Mouse (Mus musculus): ENCODE measurements around the gene Fes. TPM values are rescaled to one million over a fixed set of nuclear protein-coding genes. Genes with fewer than 3 reads are reported as not detected.
A peak's percentile ranks its signal among the peaks of the same experiment; 100 is the strongest.

The Fes gene
- polyA plus RNA-seq (2015; fragmentation: Nextera tagmentation; extraction: Ambion mirVana) = 23.5 and 26.4 TPM in 2 replicates

- H3K9me3 ChIP-seq (ENCODE audit: low read length) = no peaks in the 10 kb centered on the region
- H3K27me3 ChIP-seq (replicated peaks; ENCODE audit: insufficient read depth, low read length) = no peaks in the 10 kb centered on the region
- peak within 1 kb of the TSS; percentile 90 for H3K27ac ChIP-seq (ENCODE audit: low read length)
- H3K4me2 ChIP-seq (replicated peaks; ENCODE audit: low read depth, low read length) = peak within 1 kb of the TSS; percentile 58
- DNase-seq (ENCODE audit: low spot score) (peak; percentile 79), ATAC-seq (peak; percentile 75)
- peak within 1 kb of the TSS; percentile 54 for H3K9ac ChIP-seq (replicated peaks; ENCODE audit: low read depth)
- peak within 1 kb of the TSS; percentile 36 for H3K4me3 ChIP-seq (ENCODE audit: low read depth, low read length)
- WGBS = 15% methylated on average over 33 of the region's 33 CpGs
- no peaks in the 10 kb centered on the region; the same call in 1 of the 2 replicates for H3K4me1 ChIP-seq (ENCODE audit: insufficient read depth, low read depth, low read length)
- TF ChIP-seq CTCF (IDR thresholded peaks at IDR 0.05) (no peak), EP300 (IDR thresholded peaks at IDR 0.05) (peak; percentile 41; the same call in 1 of the 2 replicates)
- peaks cover 26% of the 10 kb centered on the region for H3K36me3 ChIP-seq (ENCODE audit: insufficient read depth, low read length)
Measured at GRCm38 (mm10) chr7:80387633-80388543, at the start of gene Fes. TSS of gene Fes (minus strand) at chr7:80387946.

GRCm38 (mm10) chr7:80436571-80436970 lies 48.8 kb upstream of the Fes start:
- 64% methylated on average over 7 of the region's 7 CpGs for WGBS
- Histone ChIP-seq H3K9ac (replicated peaks; ENCODE audit: low read depth) (no peak overlapping the region), H3K4me2 (replicated peaks; ENCODE audit: low read depth, low read length) (no peak overlapping the region), H3K27me3 (replicated peaks; ENCODE audit: insufficient read depth, low read length) (no peaks in the 10 kb centered on the region), H3K4me3 (ENCODE audit: low read depth, low read length) (no peak overlapping the region), H3K4me1 (ENCODE audit: insufficient read depth, low read depth, low read length) (no peaks in the 10 kb centered on the region), H3K27ac (ENCODE audit: low read length) (no peak overlapping the region), H3K9me3 (ENCODE audit: low read length) (no peaks in the 10 kb centered on the region), H3K36me3 (ENCODE audit: insufficient read depth, low read length) (no peaks in the 10 kb centered on the region)
- no peak for TF ChIP-seq CTCF (IDR thresholded peaks at IDR 0.05)
- no peak for TF ChIP-seq EP300 (IDR thresholded peaks at IDR 0.05)
- ATAC-seq (no peak), DNase-seq (ENCODE audit: low spot score) (no peak)

GRCm38 (mm10) chr7:80435594-80435993 lies 47.8 kb upstream of the Fes start:
- no peaks in the 10 kb centered on the region for H3K4me1 ChIP-seq (ENCODE audit: insufficient read depth, low read depth, low read length)
- no peaks in the 10 kb centered on the region for H3K27me3 ChIP-seq (replicated peaks; ENCODE audit: insufficient read depth, low read length)
- no peaks in the 10 kb centered on the region for H3K36me3 ChIP-seq (ENCODE audit: insufficient read depth, low read length)
- no peak for DNase-seq (ENCODE audit: low spot score)
- H3K4me2 ChIP-seq (replicated peaks; ENCODE audit: low read depth, low read length) = no peak overlapping the region
- peak; percentile 43; the same call in 1 of the 2 replicates for ATAC-seq
- H3K27ac ChIP-seq (ENCODE audit: low read length) = no peak overlapping the region
- H3K9ac ChIP-seq (replicated peaks; ENCODE audit: low read depth) = no peak overlapping the region
- no peak overlapping the region for H3K4me3 ChIP-seq (ENCODE audit: low read depth, low read length)
- TF ChIP-seq EP300 (IDR thresholded peaks at IDR 0.05) = no peak
- no peak for TF ChIP-seq CTCF (IDR thresholded peaks at IDR 0.05)
- no peaks in the 10 kb centered on the region for H3K9me3 ChIP-seq (ENCODE audit: low read length)
- WGBS = 55% methylated on average over 3 of the region's 3 CpGs

GRCm38 (mm10) chr7:80429661-80430060 lies 41.9 kb upstream of the Fes start:
- Histone ChIP-seq H3K27ac (ENCODE audit: low read length) (no peak overlapping the region), H3K4me1 (ENCODE audit: insufficient read depth, low read depth, low read length) (no peaks in the 10 kb centered on the region), H3K36me3 (ENCODE audit: insufficient read depth, low read length) (no peaks in the 10 kb centered on the region), H3K4me3 (ENCODE audit: low read depth, low read length) (no peak overlapping the region), H3K4me2 (replicated peaks; ENCODE audit: low read depth, low read length) (no peak overlapping the region), H3K27me3 (replicated peaks; ENCODE audit: insufficient read depth, low read length) (no peaks in the 10 kb centered on the region), H3K9ac (replicated peaks; ENCODE audit: low read depth) (no peak overlapping the region), H3K9me3 (ENCODE audit: low read length) (no peaks in the 10 kb centered on the region)
- no peak for ATAC-seq
- DNase-seq (ENCODE audit: low spot score) = no peak
- TF ChIP-seq CTCF (IDR thresholded peaks at IDR 0.05) = no peak
- TF ChIP-seq EP300 (IDR thresholded peaks at IDR 0.05) = no peak
- WGBS = 88% methylated on average over 12 of the region's 12 CpGs

- no peaks in the 10 kb centered on the region for H3K27me3 ChIP-seq (replicated peaks; ENCODE audit: insufficient read depth, low read length)
- no peaks in the 10 kb centered on the region for H3K36me3 ChIP-seq (ENCODE audit: insufficient read depth, low read length)
- 0 out of 2 replicates have a peak, but pooled peaks cover 3% of the 10 kb centered on the region for H3K4me1 ChIP-seq (ENCODE audit: insufficient read depth, low read depth, low read length)
- no peak for DNase-seq (ENCODE audit: low spot score)
- ATAC-seq = no peak
- no peak overlapping the region for H3K4me3 ChIP-seq (ENCODE audit: low read depth, low read length)
- TF ChIP-seq EP300 (IDR thresholded peaks at IDR 0.05) = no peak
- no peak for TF ChIP-seq CTCF (IDR thresholded peaks at IDR 0.05)
- no peaks in the 10 kb centered on the region for H3K9me3 ChIP-seq (ENCODE audit: low read length)
- no peak overlapping the region for H3K9ac ChIP-seq (replicated peaks; ENCODE audit: low read depth)
- 75% methylated on average over 5 of the region's 5 CpGs for WGBS
- no peak overlapping the region for H3K27ac ChIP-seq (ENCODE audit: low read length)
- H3K4me2 ChIP-seq (replicated peaks; ENCODE audit: low read depth, low read length) = no peak overlapping the region
Measured at GRCm38 (mm10) chr7:80427730-80428129, 40.0 kb upstream of the Fes start.

- no peak overlapping the region for H3K27ac ChIP-seq (ENCODE audit: low read length)
- DNase-seq (ENCODE audit: low spot score) = peak; percentile 47
- 0 out of 2 replicates have a peak, but pooled peaks have one; percentile 19 for TF ChIP-seq EP300 (IDR thresholded peaks at IDR 0.05)
- TF ChIP-seq CTCF (IDR thresholded peaks at IDR 0.05) = no peak
- peak; percentile 58 for ATAC-seq
- H3K4me2 ChIP-seq (replicated peaks; ENCODE audit: low read depth, low read length) = no peak overlapping the region
- H3K4me3 ChIP-seq (ENCODE audit: low read depth, low read length) = no peak overlapping the region
- H3K27me3 ChIP-seq (replicated peaks; ENCODE audit: insufficient read depth, low read length) = no peaks in the 10 kb centered on the region
- no peaks in the 10 kb centered on the region for H3K36me3 ChIP-seq (ENCODE audit: insufficient read depth, low read length)
- H3K9me3 ChIP-seq (ENCODE audit: low read length) = no peaks in the 10 kb centered on the region
- 0 out of 2 replicates have a peak, but pooled peaks cover 3% of the 10 kb centered on the region for H3K4me1 ChIP-seq (ENCODE audit: insufficient read depth, low read depth, low read length)
- 50% methylated on average over 7 of the region's 7 CpGs for WGBS
- no peak overlapping the region for H3K9ac ChIP-seq (replicated peaks; ENCODE audit: low read depth)
Measured at GRCm38 (mm10) chr7:80426363-80426762, 38.6 kb upstream of the Fes start.
